Mouse (Mus musculus) limb, embryonic 12.5 days (tissue): ENCODE results near the gene Tbca. TPM values are rescaled to one million over a fixed set of nuclear protein-coding genes. Genes with fewer than 3 reads are reported as not detected.

Experiments used
- ATAC-seq: fragments of 200-750 bp; cut with Nextera tagmentation; 2 replicates; pipeline ENCODE4 v1.8.0; 2017; ENCODE audit warnings: low read depth, moderate TSS enrichment; ENCODE audit not compliant: insufficient number of reproducible peaks, insufficient read depth, low FRiP score, low TSS enrichment
- H3K27ac ChIP-seq: fragments of 300-500 bp; sonication (generic); 2 replicates; pipeline ENCODE4 v1.5.1; 2016; ENCODE audit warnings: mild to moderate bottlenecking, moderate library complexity
- H3K27me3 ChIP-seq: fragments of 300-500 bp; sonication (generic); 2 replicates; pipeline ENCODE4 v1.6.1; 2016; ENCODE audit warnings: mild to moderate bottlenecking, moderate library complexity
- H3K36me3 ChIP-seq: fragments of 300-500 bp; sonication (generic); 2 replicates; pipeline ENCODE4 v1.6.1; 2016; ENCODE audit warnings: mild to moderate bottlenecking, moderate library complexity
- H3K4me1 ChIP-seq: fragments of 300-500 bp; sonication (generic); replicated peaks from 2 replicates; pipeline ENCODE4 v1.6.1; 2016
- H3K4me2 ChIP-seq: fragments of 300-500 bp; sonication (generic); 2 replicates; pipeline ENCODE4 v1.6.1; 2016; ENCODE audit warnings: mild to moderate bottlenecking, moderate library complexity
- H3K4me3 ChIP-seq: fragments of 300-500 bp; sonication (generic); replicated peaks from 2 replicates; pipeline ENCODE4 v1.5.1; 2016; ENCODE audit warnings: mild to moderate bottlenecking
- H3K9ac ChIP-seq: fragments of 300-500 bp; sonication (generic); replicated peaks from 2 replicates; pipeline ENCODE4 v1.6.1; 2016; ENCODE audit warnings: mild to moderate bottlenecking, moderate library complexity
- H3K9me3 ChIP-seq: fragments of 300-500 bp; sonication (generic); 2 replicates; pipeline ENCODE4 v1.6.1; 2016; ENCODE audit warnings: mild to moderate bottlenecking, moderate library complexity
- WGBS: fragments of 180-500 bp; shearing (Covaris S2); methylation state at CpG from one replicate; pipeline ENCODE4 v1.1.7; 2016; 5-methylcytosine and 5-hydroxymethylcytosine counted together
- polyA plus RNA-seq: library from polyadenylated mRNA; unstranded; fragments of >200 nt; fragmentation: Nextera tagmentation; extraction: Ambion mirVana; gene quantifications from 2 replicates; pipeline ENCODE4 v1.2.1, GENCODE M21; 2016

The Tbca gene
- polyA plus RNA-seq, 1 experiment from 2014 or later = 298 TPM

GRCm38 (mm10) chr13:94882711-94883145, 94.0 kb downstream of the Tbca start:
- under 1% methylated on average over 33 of the region's 37 CpGs for WGBS
- no peaks in the 10 kb centered on the region for H3K36me3 ChIP-seq
- H3K9ac ChIP-seq = peak overlapping the region; percentile 53; the same call in 1 of the 2 replicates
- H3K4me3 ChIP-seq = peak overlapping the region; percentile 49
- no peak overlapping the region for H3K27ac ChIP-seq
- H3K9me3 ChIP-seq = no peaks in the 10 kb centered on the region
- ATAC-seq = peak; percentile 40
- H3K4me2 ChIP-seq = peak overlapping the region; percentile 87
- peaks cover 72% of the 10 kb centered on the region for H3K27me3 ChIP-seq
- peaks cover 26% of the 10 kb centered on the region for H3K4me1 ChIP-seq

- H3K36me3 ChIP-seq = no peaks in the 10 kb centered on the region
- peak overlapping the region; percentile 53 for H3K9ac ChIP-seq
- WGBS = 1% methylated on average over 79 of the region's 95 CpGs
- peaks cover 75% of the 10 kb centered on the region for H3K27me3 ChIP-seq
- peaks cover 26% of the 10 kb centered on the region for H3K4me1 ChIP-seq
- ATAC-seq = peak; percentile 40; the same call in 1 of the 2 replicates
- H3K4me2 ChIP-seq = peak overlapping the region; percentile 87
- H3K9me3 ChIP-seq = no peaks in the 10 kb centered on the region
- peak overlapping the region; percentile 49 for H3K4me3 ChIP-seq
- no peak overlapping the region for H3K27ac ChIP-seq
Observed at GRCm38 (mm10) chr13:94883163-94883965, 94.7 kb downstream of the Tbca start.

GRCm38 (mm10) chr13:94883966-94884960, 95.6 kb downstream of the Tbca start:
- no peaks in the 10 kb centered on the region for H3K36me3 ChIP-seq
- peaks cover 80% of the 10 kb centered on the region for H3K27me3 ChIP-seq
- peak overlapping the region; percentile 53 for H3K9ac ChIP-seq
- 1% methylated on average over 36 of the region's 36 CpGs for WGBS
- H3K4me2 ChIP-seq = peak overlapping the region; percentile 87
- peak overlapping the region; percentile 49 for H3K4me3 ChIP-seq
- H3K9me3 ChIP-seq = no peaks in the 10 kb centered on the region
- peaks cover 26% of the 10 kb centered on the region for H3K4me1 ChIP-seq
- no peak for ATAC-seq
- no peak overlapping the region for H3K27ac ChIP-seq

- Histone ChIP-seq H3K27me3 (peaks cover 84% of the 10 kb centered on the region), H3K4me2 (peak overlapping the region; percentile 59), H3K9me3 (no peaks in the 10 kb centered on the region), H3K4me3 (peak overlapping the region; percentile 33), H3K9ac (peak overlapping the region; percentile 31; the same call in 1 of the 2 replicates), H3K4me1 (peaks cover 26% of the 10 kb centered on the region), H3K36me3 (no peaks in the 10 kb centered on the region), H3K27ac (no peak overlapping the region)
- no peak for ATAC-seq
- 1% methylated on average over 81 of the region's 81 CpGs for WGBS
Observed at GRCm38 (mm10) chr13:94885291-94886235, 96.9 kb downstream of the Tbca start.

Other genes with a start within 250 kb of the Tbca start
- gene Otp, start 86.7 kb downstream of the Tbca start, polyA plus RNA-seq = not detected in 2 replicates
- gene Wdr41, start 187.4 kb downstream of the Tbca start, polyA plus RNA-seq = 21.5 and 23.2 TPM in 2 replicates